Mouse (Mus musculus) embryonic fibroblast, embryonic 13.5 days (primary cell): ENCODE data around the gene C1qtnf6. TPM values are rescaled to one million over a fixed set of nuclear protein-coding genes. Genes with fewer than 3 reads are reported as not detected.

Source experiments
- H3K27ac ChIP-seq: 2 replicates; pipeline ENCODE4 v1.5.1; 2012; ENCODE audit warnings: low read length, control low read depth, inconsistent platforms; ENCODE audit not compliant: insufficient read depth
- H3K4me1 ChIP-seq: 2 replicates; pipeline ENCODE4 v1.6.1; 2011; ENCODE audit warnings: low read length; ENCODE audit not compliant: control insufficient read depth, insufficient read depth
- H3K4me3 ChIP-seq: 2 replicates; pipeline ENCODE4 v1.5.1; 2011; ENCODE audit warnings: mild to moderate bottlenecking, control low read depth, low read length; ENCODE audit not compliant: insufficient read depth
- CTCF ChIP-seq: IDR thresholded peaks from 2 replicates; pipeline ENCODE4 v1.5.1; 2011; ENCODE audit warnings: mild to moderate bottlenecking, control low read depth, low read length, moderate library complexity, borderline replicate concordance; ENCODE audit not compliant: insufficient read depth
- POLR2A ChIP-seq: IDR thresholded peaks from 2 replicates; pipeline ENCODE4 v1.6.1; 2011; ENCODE audit warnings: low read depth, mild to moderate bottlenecking, control low read depth, low read length, moderate library complexity
- polyA plus RNA-seq: library from polyadenylated mRNA; stranded (reverse); fragments of >200 nt; gene quantifications from 2 replicates; pipeline ENCODE4 v1.2.4, GENCODE M21; 2011; ENCODE audit warnings: low read depth; ENCODE audit not compliant: missing spikeins, insufficient read length

C1qtnf6 gene
- polyA plus RNA-seq, 1 experiment = 77.1 TPM

- TF ChIP-seq POLR2A (no peak), CTCF (no peak)
- H3K4me3 ChIP-seq = no peak overlapping the region
- no peak overlapping the region for H3K27ac ChIP-seq
- 0 out of 2 replicates have a peak, but pooled peaks cover 6% of the 10 kb centered on the region for H3K4me1 ChIP-seq
Observed at GRCm38 (mm10) chr15:78487066-78487465, 44.1 kb downstream of the C1qtnf6 start.

DNA sequence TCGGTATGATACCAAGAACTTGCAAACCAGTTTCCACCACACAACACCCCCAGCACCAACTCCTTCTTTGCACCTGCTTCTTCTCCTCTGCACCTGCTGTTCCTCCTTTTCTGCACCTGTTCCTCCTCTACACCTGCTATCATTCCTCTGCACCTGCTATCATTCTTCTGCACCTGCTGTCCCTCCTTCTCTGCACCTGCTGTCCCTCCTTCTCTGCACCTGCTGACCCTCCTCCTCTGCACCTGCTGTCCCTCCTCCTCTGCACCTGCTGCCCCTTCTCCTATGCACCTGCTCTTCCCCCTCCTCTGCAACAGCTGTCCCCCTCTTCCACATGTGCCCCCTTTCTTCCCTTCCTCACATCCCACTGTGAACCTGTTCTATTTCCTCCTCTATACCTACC, 44.7 kb downstream of the C1qtnf6 start:
- Histone ChIP-seq H3K27ac (no peak overlapping the region), H3K4me3 (no peak overlapping the region), H3K4me1 (0 out of 2 replicates have a peak, but pooled peaks cover 6% of the 10 kb centered on the region)
- no peak for TF ChIP-seq CTCF

DNA sequence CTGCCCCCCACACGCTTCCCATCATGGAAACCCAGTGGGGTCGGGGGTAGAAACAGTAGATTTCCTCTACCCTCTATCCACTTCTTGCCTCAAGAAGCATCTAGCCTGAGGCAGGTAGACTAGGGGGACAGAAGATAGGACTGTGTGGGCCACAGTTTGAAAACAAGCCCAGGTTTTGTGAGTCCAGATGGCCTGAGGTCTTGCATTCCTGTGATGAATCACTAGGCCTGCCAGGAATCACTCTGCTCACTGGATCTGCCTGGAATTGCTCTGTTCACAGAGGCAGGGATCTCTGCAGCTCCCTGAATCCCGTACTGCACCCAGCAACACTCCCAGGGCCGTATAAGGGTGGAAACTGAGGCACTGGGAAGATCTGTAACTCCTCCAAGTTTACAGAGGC, 47.9 kb downstream of the C1qtnf6 start:
- TF ChIP-seq POLR2A (no peak), CTCF (no peak)
- Histone ChIP-seq H3K27ac (peak overlapping the region; percentile 41), H3K4me3 (no peak overlapping the region), H3K4me1 (0 out of 2 replicates have a peak, but pooled peaks cover 6% of the 10 kb centered on the region)

GRCm38 (mm10) chr15:78482518-78482917, 48.7 kb downstream of the C1qtnf6 start:
- 0 out of 2 replicates have a peak, but pooled peaks cover 6% of the 10 kb centered on the region for H3K4me1 ChIP-seq
- no peak overlapping the region for H3K4me3 ChIP-seq
- TF ChIP-seq POLR2A (no peak), CTCF (no peak)
- H3K27ac ChIP-seq = no peak overlapping the region

- Histone ChIP-seq H3K4me3 (no peak overlapping the region), H3K4me1 (0 out of 2 replicates have a peak, but pooled peaks cover 6% of the 10 kb centered on the region), H3K27ac (no peak overlapping the region)
- TF ChIP-seq CTCF (no peak), POLR2A (no peak)
Observed at GRCm38 (mm10) chr15:78481448-78482000, 49.7 kb downstream of the C1qtnf6 start.

- no peak overlapping the region for H3K27ac ChIP-seq
- no peak overlapping the region for H3K4me3 ChIP-seq
- 0 out of 2 replicates have a peak, but pooled peaks cover 6% of the 10 kb centered on the region for H3K4me1 ChIP-seq
- TF ChIP-seq POLR2A = no peak
- no peak for TF ChIP-seq CTCF
Observed at GRCm38 (mm10) chr15:78480991-78481390, 50.2 kb downstream of the C1qtnf6 start.

DNA sequence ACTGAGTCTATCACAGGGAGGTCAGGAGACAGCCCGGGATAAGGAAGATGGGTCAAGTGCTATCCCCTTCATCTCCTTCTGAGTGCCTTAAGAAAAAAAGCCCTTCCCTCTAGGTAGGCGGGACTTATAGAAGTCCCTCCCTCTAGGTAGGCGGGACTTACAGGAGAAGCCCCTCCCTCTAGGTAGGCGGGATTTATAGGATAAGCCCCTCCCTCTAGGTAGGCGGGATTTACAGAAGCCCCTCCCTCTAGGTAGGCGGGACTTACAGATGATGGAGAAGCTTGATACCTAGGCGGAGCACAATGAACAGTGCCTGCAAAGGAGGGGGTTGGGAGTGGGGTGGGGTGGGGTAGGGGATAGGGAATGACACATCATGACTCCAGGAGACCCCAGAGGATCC, 51.1 kb downstream of the C1qtnf6 start:
- TF ChIP-seq CTCF = no peak
- no peak for TF ChIP-seq POLR2A
- Histone ChIP-seq H3K4me1 (0 out of 2 replicates have a peak, but pooled peaks cover 6% of the 10 kb centered on the region), H3K27ac (no peak overlapping the region), H3K4me3 (no peak overlapping the region)

GRCm38 (mm10) chr15:78479470-78479869, 51.7 kb downstream of the C1qtnf6 start:
- H3K4me1 ChIP-seq = 0 out of 2 replicates have a peak, but pooled peaks cover 6% of the 10 kb centered on the region
- TF ChIP-seq POLR2A (no peak), CTCF (no peak)
- H3K4me3 ChIP-seq = no peak overlapping the region
- H3K27ac ChIP-seq = no peak overlapping the region

DNA sequence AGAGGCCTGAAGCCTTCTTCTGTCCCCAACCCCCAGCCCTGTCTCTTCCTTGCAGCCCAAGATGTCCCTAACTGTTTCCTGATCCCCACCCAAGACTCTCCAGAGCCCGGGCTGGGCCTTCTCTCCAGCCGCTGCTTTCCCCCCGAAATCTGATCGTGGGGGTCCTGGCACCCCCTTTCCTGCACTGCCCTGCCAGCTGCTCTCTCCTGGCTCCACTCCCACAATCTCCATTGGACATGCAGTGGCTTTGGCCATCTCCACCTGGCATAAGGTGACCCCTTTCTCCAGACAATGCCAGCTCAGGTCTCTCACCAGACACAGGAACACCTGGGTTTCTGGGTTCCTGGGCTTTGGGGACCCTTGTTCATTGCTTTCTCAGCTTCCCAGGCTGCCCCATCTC, 53.1 kb downstream of the C1qtnf6 start:
- Histone ChIP-seq H3K4me3 (no peak overlapping the region), H3K4me1 (no peaks in the 10 kb centered on the region), H3K27ac (no peak overlapping the region)
- no peak for TF ChIP-seq POLR2A
- no peak for TF ChIP-seq CTCF

- H3K27ac ChIP-seq = no peak overlapping the region
- TF ChIP-seq CTCF (no peak), POLR2A (no peak)
- H3K4me3 ChIP-seq = no peak overlapping the region
- no peaks in the 10 kb centered on the region for H3K4me1 ChIP-seq
Observed at GRCm38 (mm10) chr15:78476878-78477277, 54.3 kb downstream of the C1qtnf6 start.
